Mouse (Mus musculus) embryo, embryonic 11.5 days (tissue): Measurements from ENCODE around the gene Olfr286.

Experiments used
- DNase-seq: peaks from one replicate; pipeline ENCODE4 v3.0.0-alpha.2; 2012; ENCODE audit warnings: low read depth, low spot score

Olfr286 gene

GRCm38 (mm10) chr15:98234350-98234749 is at the start of gene Olfr286:
Olfr286 (minus strand) TSS chr15:98234450.
- no peak for DNase-seq

- no peak for DNase-seq
These were observed 23.5 kb upstream of the Olfr286 start for GRCm38 (mm10) chr15:98257776-98258175.

- DNase-seq, result no peak
These were observed 22.9 kb upstream of the Olfr286 start, which contains the start of gene H1fnt for GRCm38 (mm10) chr15:98257193-98257592. H1fnt (minus strand) TSS chr15:98257293.

GRCm38 (mm10) chr15:98256271-98256670 is 22.0 kb upstream of the Olfr286 start:
- DNase-seq, result no peak

- no peak for DNase-seq
These were observed 1.2 kb upstream of the Olfr286 start for GRCm38 (mm10) chr15:98235442-98235841.

GRCm38 (mm10) chr15:98226096-98226495 is 8.2 kb downstream of the Olfr286 start:
- no peak for DNase-seq

- DNase-seq, result no peak
These were observed 8.6 kb downstream of the Olfr286 start for GRCm38 (mm10) chr15:98225610-98226009.

- no peak for DNase-seq
These were observed 11.9 kb downstream of the Olfr286 start for GRCm38 (mm10) chr15:98222377-98222776.

GRCm38 (mm10) chr15:98220877-98221276 is 13.4 kb downstream of the Olfr286 start, which contains the start of the genes Gm44579 and Olfr287:
Gm44579 (minus strand) TSS chr15:98220977.
Olfr287 (minus strand) TSS chr15:98221056.
- no peak for DNase-seq

- DNase-seq, result no peak
These were observed 20.1 kb downstream of the Olfr286 start for GRCm38 (mm10) chr15:98214130-98214529.

GRCm38 (mm10) chr15:98213336-98213870 is 20.8 kb downstream of the Olfr286 start:
- no peak for DNase-seq

- DNase-seq, result no peak
These were observed 24.6 kb downstream of the Olfr286 start for GRCm38 (mm10) chr15:98209676-98210075.

GRCm38 (mm10) chr15:98195442-98195841 is 38.8 kb downstream of the Olfr286 start, which contains the start of gene Olfr288:
Olfr288 (minus strand) TSS chr15:98195542.
- no peak for DNase-seq

GRCm38 (mm10) chr15:98184456-98184855 is 49.8 kb downstream of the Olfr286 start:
- no peak for DNase-seq

- DNase-seq, result no peak
These were observed 52.2 kb downstream of the Olfr286 start for GRCm38 (mm10) chr15:98181856-98182570.

- peak; percentile 85 for DNase-seq
These were observed 53.0 kb downstream of the Olfr286 start for GRCm38 (mm10) chr15:98181132-98181711.

- DNase-seq, result no peak
These were observed 53.6 kb downstream of the Olfr286 start for GRCm38 (mm10) chr15:98180567-98181131.

- no peak for DNase-seq
These were observed 56.9 kb downstream of the Olfr286 start for GRCm38 (mm10) chr15:98177320-98177719.
